Mouse (Mus musculus) kidney, adult 8-10 months (tissue): ENCODE results near the gene Olfr1166.
"Not testable (repeated sequence)": the region's sequence is repeated elsewhere in the genome, so short reads cannot be mapped to it uniquely, and the experiment has no call there.

Experiments used
- DNase-seq, 2 experiments: peaks; one replicate each; pipeline ENCODE4 v3.0.0; 2022

Olfr1166 gene

GRCm38 (mm10) chr2:88128172-88128571, at the start of gene Olfr1166:
Olfr1166 (minus strand) TSS chr2:88128272.
- no peak for DNase-seq

GRCm38 (mm10) chr2:88155093-88155492, 27.0 kb upstream of the Olfr1166 start, which contains the start of gene Olfr1167:
Olfr1167 (minus strand) TSS chr2:88155193.
- not testable (repeated sequence) for DNase-seq

GRCm38 (mm10) chr2:88093866-88094265, 34.2 kb downstream of the Olfr1166 start, which contains the start of gene Olfr1164:
Olfr1164 (minus strand) TSS chr2:88093966.
- DNase-seq: no peak
